Mouse (Mus musculus) ES-E14 (cell line): ENCODE data around the gene Pdx1. TPM values are rescaled to one million over a fixed set of nuclear protein-coding genes. Genes with fewer than 3 reads are reported as not detected.

Source experiments
- DNase-seq: peaks from one replicate; pipeline ENCODE4 v3.0.0-alpha.2; 2013; ENCODE audit warnings: low read depth, low spot score
- H3K27ac ChIP-seq: 2 replicates; pipeline ENCODE4 v1.5.1; 2012; ENCODE audit warnings: low read depth, mild to moderate bottlenecking, low read length, moderate library complexity, mixed read lengths; ENCODE audit not compliant: poor library complexity, insufficient read depth, severe bottlenecking
- H3K36me3 ChIP-seq: 2 replicates; pipeline ENCODE4 v1.6.1; 2012; ENCODE audit warnings: mild to moderate bottlenecking, low read length, moderate library complexity, mixed read lengths; ENCODE audit not compliant: control insufficient read depth, poor library complexity, insufficient read depth, severe bottlenecking
- H3K4me1 ChIP-seq, 2 experiments: fragments of 150-350 bp in 1 of 2; sonication (generic) in 1 of 2; 2 replicates each; pipeline ENCODE4 v1.6.1; 2012; ENCODE audit warnings: low read length in 2 of 2, mild to moderate bottlenecking in 1 of 2, mixed read lengths in 1 of 2; ENCODE audit not compliant: control insufficient read depth in 2 of 2, insufficient read depth in 2 of 2, poor library complexity in 1 of 2
- H3K4me3 ChIP-seq, 2 experiments: fragments of 150-350 bp in 1 of 2; sonication (generic) in 1 of 2; 2 replicates each; pipeline ENCODE4 v1.5.1; 2012; ENCODE audit warnings: low read length in 2 of 2, low read depth in 1 of 2, mild to moderate bottlenecking in 1 of 2, mixed read lengths in 1 of 2; ENCODE audit not compliant: insufficient read depth in 1 of 2, poor library complexity in 1 of 2, severe bottlenecking in 1 of 2
- H3K9ac ChIP-seq: 2 replicates; pipeline ENCODE4 v1.6.1; 2012; ENCODE audit warnings: low read depth, mild to moderate bottlenecking, low read length, mixed read lengths; ENCODE audit not compliant: poor library complexity, insufficient read depth, severe bottlenecking
- H3K9me3 ChIP-seq: fragments of 150-350 bp; sonication (generic); 2 replicates; pipeline ENCODE4 v1.6.1; 2012; ENCODE audit warnings: low read depth, mild to moderate bottlenecking, low read length; ENCODE audit not compliant: control insufficient read depth, insufficient read depth
- CHD2 ChIP-seq: IDR thresholded peaks from 2 replicates; pipeline ENCODE4 v1.6.1; 2014; ENCODE audit warnings: mild to moderate bottlenecking, low read depth, low read length, inconsistent platforms
- HCFC1 ChIP-seq: IDR thresholded peaks from 2 replicates; pipeline ENCODE4 v1.6.1; 2012; ENCODE audit warnings: low read length, inconsistent platforms, borderline replicate concordance; ENCODE audit not compliant: insufficient read depth
- MAFK ChIP-seq: IDR thresholded peaks from 2 replicates; pipeline ENCODE4 v1.6.1; 2014; ENCODE audit warnings: mild to moderate bottlenecking, low read depth, low read length, inconsistent platforms; ENCODE audit not compliant: insufficient read depth
- ZC3H11A ChIP-seq: IDR thresholded peaks from 2 replicates; pipeline ENCODE4 v1.6.1; 2012; ENCODE audit warnings: low read depth, mild to moderate bottlenecking, inconsistent platforms, low read length, borderline replicate concordance
- ZNF384 ChIP-seq: IDR thresholded peaks from 2 replicates; pipeline ENCODE4 v1.6.1; 2012; ENCODE audit warnings: low read depth, low read length, inconsistent platforms
- in situ Hi-C, 2 experiments: fragments of 600-800 bp; cut with MboI; formaldehyde crosslinking; loops; one replicate each; pipeline ENCODE4 v1.15.1; 2025; ENCODE audit warnings: low sequenced_read_pairs in 2 of 2, inconsistent platforms in 1 of 2; ENCODE audit not compliant: unreplicated experiment in 2 of 2
- total RNA-seq: library from RNA; depleted of rRNA; stranded (reverse); fragments of 300-350 nt; gene quantifications from 2 replicates; pipeline ENCODE4 v1.2.3, GENCODE M21; 2012; rRNA removed

The Pdx1 gene
- total RNA-seq, result 0.09 TPM in 1 of 2 replicates, not detected in the other

DNA sequence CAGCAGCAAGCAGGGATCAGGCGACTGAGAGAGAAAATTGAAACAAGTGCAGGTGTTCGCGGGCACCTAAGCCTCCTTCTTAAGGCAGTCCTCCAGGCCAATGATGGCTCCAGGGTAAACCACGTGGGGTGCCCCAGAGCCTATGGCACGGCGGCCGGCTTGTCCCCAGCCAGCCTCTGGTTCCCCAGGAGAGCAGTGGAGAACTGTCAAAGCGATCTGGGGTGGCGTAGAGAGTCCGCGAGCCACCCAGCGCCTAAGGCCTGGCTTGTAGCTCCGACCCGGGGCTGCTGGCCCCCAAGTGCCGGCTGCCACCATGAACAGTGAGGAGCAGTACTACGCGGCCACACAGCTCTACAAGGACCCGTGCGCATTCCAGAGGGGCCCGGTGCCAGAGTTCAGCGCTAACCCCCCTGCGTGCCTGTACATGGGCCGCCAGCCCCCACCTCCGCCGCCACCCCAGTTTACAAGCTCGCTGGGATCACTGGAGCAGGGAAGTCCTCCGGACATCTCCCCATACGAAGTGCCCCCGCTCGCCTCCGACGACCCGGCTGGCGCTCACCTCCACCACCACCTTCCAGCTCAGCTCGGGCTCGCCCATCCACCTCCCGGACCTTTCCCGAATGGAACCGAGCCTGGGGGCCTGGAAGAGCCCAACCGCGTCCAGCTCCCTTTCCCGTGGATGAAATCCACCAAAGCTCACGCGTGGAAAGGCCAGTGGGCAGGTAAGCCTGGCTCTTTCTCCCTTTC is at the start of gene Pdx1:
Pdx1 (plus strand) TSS at position 34 of the 747 bp plus-strand sequence.
- in situ Hi-C loops, result loop anchor here (5.0 to 10.0 kb wide), 3 partner anchors 37 to 85 kb away; partner anchors contain the start of genes Cdx2 (in 1 of the 2) and Gsx1 (in 1 of the 2)
- H3K36me3 ChIP-seq, result no peaks in the 10 kb centered on the region
- H3K9ac ChIP-seq, result no peak within 1 kb of the TSS; the same call in 1 of the 2 replicates
- H3K4me1 ChIP-seq, result peaks cover 0 to 2% of the 10 kb centered on the region in 2 experiments; a peak in 1 of 4 replicates
- peak within 1 kb of the TSS; percentile 53 to 56; a peak in 3 of 4 replicates for H3K4me3 ChIP-seq
- TF ChIP-seq CHD2, result no peak
- no peak for TF ChIP-seq ZNF384
- no peak for TF ChIP-seq MAFK
- TF ChIP-seq HCFC1, result no peak
- TF ChIP-seq ZC3H11A, result no peak
- no peaks in the 10 kb centered on the region for H3K9me3 ChIP-seq
- DNase-seq, result peak; percentile 54
- H3K27ac ChIP-seq, result no peak within 1 kb of the TSS

- Histone ChIP-seq H3K36me3 (no peaks in the 10 kb centered on the region), H3K4me3 (no peak overlapping the region), H3K9me3 (no peaks in the 10 kb centered on the region), H3K27ac (no peak overlapping the region), H3K4me1 (no peaks in the 10 kb centered on the region; a peak in 1 of 4 replicates), H3K9ac (no peak overlapping the region)
- DNase-seq, result peak; percentile 60
- TF ChIP-seq HCFC1 (no peak), ZC3H11A (peak; percentile 76)
- in situ Hi-C loops, result loop anchor here in 1 of 2 experiments (25.0 kb wide), 1 partner anchor 115 kb away; no protein-coding TSS in a partner anchor
Measured at GRCm38 (mm10) chr5:147227354-147228112, 42.2 kb upstream of the Pdx1 start.

DNA sequence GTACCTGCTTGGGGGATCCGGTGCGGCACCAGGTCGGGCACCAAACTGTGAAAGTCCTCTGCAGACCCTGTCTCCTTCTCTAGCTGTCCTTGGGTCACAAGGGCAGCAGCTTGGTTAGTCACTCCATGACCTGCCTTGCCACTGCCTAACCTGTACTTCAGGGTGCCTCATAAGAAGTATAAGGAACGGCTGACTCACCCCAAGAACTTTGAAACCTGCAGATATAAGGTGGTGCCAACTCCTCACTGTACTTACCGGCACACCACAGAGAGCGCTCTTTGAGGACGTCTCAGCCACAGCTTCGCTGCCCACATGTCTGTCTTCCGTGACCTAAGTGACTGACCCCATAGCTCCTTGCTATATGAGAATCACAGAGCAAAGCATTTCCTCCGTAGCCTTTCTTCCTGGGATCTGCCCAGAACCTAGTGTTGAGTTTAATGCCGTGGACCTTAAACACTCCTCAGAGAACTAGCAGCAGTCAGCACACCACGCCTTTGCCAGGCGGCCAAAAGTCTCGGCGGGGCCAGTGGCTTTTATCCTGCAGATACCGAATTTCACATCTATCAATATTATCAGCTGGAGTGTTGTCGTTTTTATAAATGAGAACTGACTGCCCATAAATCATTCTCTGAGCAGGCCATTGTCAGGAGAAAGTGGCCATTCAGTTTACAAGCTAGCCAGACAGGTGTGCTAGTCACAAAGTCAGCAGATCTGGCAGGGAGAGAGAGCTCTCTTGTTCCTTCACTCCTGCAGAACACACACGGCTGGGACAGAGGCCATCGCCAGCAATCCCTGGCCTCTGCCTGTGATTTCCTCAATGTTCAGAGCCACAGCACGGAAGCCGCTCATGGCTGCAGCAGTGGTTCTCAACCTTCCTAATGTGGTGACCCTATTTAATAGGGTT is 34.1 kb upstream of the Pdx1 start:
- H3K9ac ChIP-seq, result no peak overlapping the region
- H3K4me1 ChIP-seq, result no peaks in the 10 kb centered on the region
- no peak for DNase-seq
- H3K4me3 ChIP-seq, result no peak overlapping the region
- no peaks in the 10 kb centered on the region for H3K9me3 ChIP-seq
- no peak overlapping the region for H3K27ac ChIP-seq
- TF ChIP-seq MAFK (no peak), ZNF384 (no peak), HCFC1 (no peak), CHD2 (no peak), ZC3H11A (no peak)
- in situ Hi-C loops, result loop anchor here in 1 of 2 experiments (25.0 kb wide), 1 partner anchor 123 kb away; no protein-coding TSS in a partner anchor
- no peaks in the 10 kb centered on the region for H3K36me3 ChIP-seq

GRCm38 (mm10) chr5:147243908-147244307 is 25.9 kb upstream of the Pdx1 start:
- TF ChIP-seq HCFC1 (no peak), ZC3H11A (no peak), MAFK (no peak), ZNF384 (no peak), CHD2 (no peak)
- no peak for DNase-seq
- in situ Hi-C loops, result loop anchor here in 1 of 2 experiments (25.0 kb wide), 1 partner anchor 132 kb away; no protein-coding TSS in a partner anchor
- H3K36me3 ChIP-seq, result no peaks in the 10 kb centered on the region
- no peak overlapping the region for H3K4me3 ChIP-seq
- no peaks in the 10 kb centered on the region for H3K4me1 ChIP-seq
- no peak overlapping the region for H3K27ac ChIP-seq
- H3K9me3 ChIP-seq, result no peaks in the 10 kb centered on the region
- no peak overlapping the region for H3K9ac ChIP-seq
